Mouse (Mus musculus) midbrain, embryonic 12.5 days (tissue): ENCODE results near the gene Mtx3. TPM values are rescaled to one million over a fixed set of nuclear protein-coding genes. Genes with fewer than 3 reads are reported as not detected.
A peak's percentile ranks its signal among the peaks of the same experiment; 100 is the strongest.
"Not testable (repeated sequence)": the region's sequence is repeated elsewhere in the genome, so short reads cannot be mapped to it uniquely, and the experiment has no call there.

ENCODE experiments used
- ATAC-seq: fragments of 200-750 bp; cut with Nextera tagmentation; 2 replicates; pipeline ENCODE4 v1.8.0; 2017; ENCODE audit warnings: low read depth, moderate TSS enrichment, moderate library complexity; ENCODE audit not compliant: low FRiP score
- H3K27ac ChIP-seq: fragments of 300-500 bp; sonication (generic); replicated peaks from 2 replicates; pipeline ENCODE4 v1.5.1; 2016; ENCODE audit warnings: mild to moderate bottlenecking
- H3K27me3 ChIP-seq: fragments of 300-500 bp; sonication (generic); 2 replicates; pipeline ENCODE4 v1.6.1; 2016; ENCODE audit warnings: mild to moderate bottlenecking
- H3K36me3 ChIP-seq: fragments of 300-500 bp; sonication (generic); 2 replicates; pipeline ENCODE4 v1.6.1; 2016
- H3K4me1 ChIP-seq: fragments of 300-500 bp; sonication (generic); 2 replicates; pipeline ENCODE4 v1.6.1; 2016
- H3K4me2 ChIP-seq: fragments of 300-500 bp; sonication (generic); replicated peaks from 2 replicates; pipeline ENCODE4 v1.6.1; 2016; ENCODE audit warnings: mild to moderate bottlenecking, moderate library complexity
- H3K4me3 ChIP-seq: fragments of 300-500 bp; sonication (generic); 2 replicates; pipeline ENCODE4 v1.5.1; 2016; ENCODE audit warnings: mild to moderate bottlenecking
- H3K9ac ChIP-seq: fragments of 300-500 bp; sonication (generic); replicated peaks from 2 replicates; pipeline ENCODE4 v1.6.1; 2016; ENCODE audit warnings: mild to moderate bottlenecking, moderate library complexity
- H3K9me3 ChIP-seq: fragments of 300-500 bp; sonication (generic); 2 replicates; pipeline ENCODE4 v1.6.1; 2016; ENCODE audit warnings: mild to moderate bottlenecking
- WGBS: fragments of 180-500 bp; shearing (Covaris S2); methylation state at CpG from one replicate; pipeline ENCODE4 v1.1.7; 2016; 5-methylcytosine and 5-hydroxymethylcytosine counted together
- polyA plus RNA-seq: library from polyadenylated mRNA; unstranded; fragments of >200 nt; fragmentation: Nextera tagmentation; extraction: Ambion mirVana; gene quantifications from 2 replicates; pipeline ENCODE4 v1.2.1, GENCODE M21; 2016

Mtx3 gene
- 4.0 and 4.9 TPM in 2 replicates for polyA plus RNA-seq

DNA sequence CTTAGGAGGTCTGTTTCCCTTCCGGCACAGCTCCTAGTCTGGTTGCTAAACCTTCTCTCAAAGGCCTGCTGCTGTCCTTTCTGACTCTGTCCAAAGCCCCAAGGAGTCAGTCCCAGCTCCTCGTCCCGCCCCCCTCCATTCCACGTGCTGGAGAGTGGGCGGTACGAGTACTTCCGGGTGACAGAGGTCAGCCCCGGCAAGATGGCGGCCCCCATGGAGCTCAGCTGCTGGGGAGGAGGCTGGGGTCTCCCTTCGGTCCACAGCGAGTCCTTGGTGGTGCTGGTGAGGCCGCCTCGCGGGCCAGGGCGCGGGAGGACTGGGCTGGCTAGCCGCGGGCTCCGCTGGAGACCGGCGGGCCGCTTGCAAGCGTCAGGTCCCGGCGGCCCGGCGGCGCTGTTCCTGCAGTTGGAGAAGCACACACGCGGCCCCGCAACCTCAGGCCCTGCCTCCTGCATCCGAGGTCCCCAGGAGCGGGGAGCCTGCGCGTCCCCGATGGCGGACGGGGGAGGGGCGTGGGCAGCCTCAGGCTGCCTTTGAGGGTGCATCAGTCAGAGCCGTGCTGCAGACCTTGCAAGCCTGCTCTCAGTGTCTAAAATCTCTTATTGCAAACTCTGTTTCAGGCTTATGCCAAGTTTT is at the start of gene Mtx3:
TSS of gene Mtx3 (plus strand) at position 175 of the 636 bp plus-strand sequence.
- no peaks in the 10 kb centered on the region; the same call in 1 of the 2 replicates for H3K27me3 ChIP-seq
- 2% methylated on average over 39 of the region's 40 CpGs for WGBS
- peaks cover 6% of the 10 kb centered on the region for H3K4me1 ChIP-seq
- peak within 1 kb of the TSS; percentile 79 for H3K9ac ChIP-seq
- peak within 1 kb of the TSS; percentile 81 for H3K27ac ChIP-seq
- ATAC-seq: peak; percentile 99
- H3K36me3 ChIP-seq: peaks cover 24% of the 10 kb centered on the region
- H3K9me3 ChIP-seq: no peaks in the 10 kb centered on the region
- H3K4me3 ChIP-seq: peak within 1 kb of the TSS; percentile 87
- H3K4me2 ChIP-seq: peak within 1 kb of the TSS; percentile 76

DNA sequence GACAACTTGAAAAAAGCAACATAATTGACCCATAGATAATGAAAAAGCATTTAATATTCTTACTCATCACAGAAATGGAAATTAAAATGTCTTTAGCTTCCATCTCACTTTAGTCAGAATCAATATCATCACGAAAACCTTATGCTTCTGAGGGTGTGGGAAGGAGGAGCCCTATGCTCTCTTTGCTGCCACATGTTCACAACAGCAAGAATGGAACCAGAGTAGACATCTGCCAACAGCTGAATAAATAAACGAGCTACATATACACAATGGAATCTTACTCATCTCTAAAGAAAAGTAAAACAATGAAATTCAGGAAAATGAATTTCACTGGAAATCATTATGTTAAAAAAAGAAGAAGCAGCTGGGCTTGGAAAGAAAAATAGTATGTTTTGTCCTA is 45.7 kb upstream of the Mtx3 start:
- H3K9ac ChIP-seq: no peak overlapping the region
- peaks cover 20% of the 10 kb centered on the region for H3K4me1 ChIP-seq
- ATAC-seq: no peak
- no peaks in the 10 kb centered on the region for H3K36me3 ChIP-seq
- peaks cover 34% of the 10 kb centered on the region for H3K27me3 ChIP-seq
- H3K4me2 ChIP-seq: no peak overlapping the region
- WGBS: 74% methylated on average over 2 of the region's 2 CpGs
- H3K4me3 ChIP-seq: no peak overlapping the region
- no peaks in the 10 kb centered on the region for H3K9me3 ChIP-seq
- H3K27ac ChIP-seq: no peak overlapping the region

DNA sequence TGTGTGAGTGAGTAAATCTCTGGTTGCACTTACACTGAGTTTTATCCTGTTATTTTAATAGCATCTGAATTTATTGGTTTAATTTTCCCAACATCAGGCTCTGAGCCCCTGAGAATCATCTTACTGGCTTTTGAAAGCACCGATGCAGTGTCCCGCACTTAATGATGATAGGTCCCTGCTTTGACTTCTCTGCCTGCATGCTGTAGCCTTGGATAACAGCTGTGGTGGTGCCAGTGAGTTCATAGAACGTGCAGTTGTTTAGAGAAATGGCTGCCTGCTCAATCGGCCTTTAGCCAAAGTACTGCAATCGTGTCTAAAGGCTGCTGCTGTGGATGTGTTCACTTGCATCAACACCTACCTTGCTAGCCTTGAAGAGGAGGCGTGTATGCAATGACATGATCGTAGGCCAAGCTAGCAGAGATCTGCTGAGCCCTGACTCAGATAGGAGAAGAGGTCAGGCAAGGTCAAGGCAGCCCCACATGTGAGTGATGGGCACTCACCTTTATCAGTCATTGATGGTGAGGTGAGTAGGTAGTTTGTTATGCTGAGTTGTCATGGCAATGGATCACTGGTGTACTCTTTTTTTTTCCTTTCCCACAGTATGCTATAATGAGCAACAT is 45.1 kb upstream of the Mtx3 start:
- Histone ChIP-seq H3K27ac (no peak overlapping the region), H3K4me1 (peaks cover 18% of the 10 kb centered on the region), H3K36me3 (no peaks in the 10 kb centered on the region), H3K27me3 (peaks cover 29% of the 10 kb centered on the region), H3K4me3 (no peak overlapping the region), H3K9me3 (no peaks in the 10 kb centered on the region), H3K9ac (no peak overlapping the region), H3K4me2 (no peak overlapping the region)
- ATAC-seq: no peak
- 83% methylated on average over 7 of the region's 7 CpGs for WGBS

DNA sequence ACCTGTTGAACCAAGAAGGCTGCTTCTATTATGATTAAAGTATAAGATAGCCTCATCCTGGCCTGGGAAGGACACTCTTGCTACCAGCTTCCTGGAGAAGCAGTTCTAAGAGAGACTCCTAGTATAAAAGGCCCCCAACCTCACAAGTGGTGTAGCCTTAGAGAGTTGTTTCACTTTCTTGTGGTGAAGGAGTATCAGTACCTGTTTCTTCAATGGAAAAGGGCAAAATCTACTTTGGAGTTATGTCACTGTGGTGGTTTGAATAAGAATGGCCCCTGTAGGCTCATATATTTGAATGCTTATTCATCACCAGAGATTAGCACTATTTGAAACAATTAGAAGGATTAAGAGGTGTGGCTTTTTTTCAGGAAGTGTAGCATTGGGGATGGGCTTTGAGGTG is 37.8 kb upstream of the Mtx3 start:
- ATAC-seq: no peak
- H3K27ac ChIP-seq: no peak overlapping the region
- no peaks in the 10 kb centered on the region for H3K36me3 ChIP-seq
- no peak overlapping the region for H3K9ac ChIP-seq
- H3K27me3 ChIP-seq: no peaks in the 10 kb centered on the region
- H3K4me2 ChIP-seq: no peak overlapping the region
- no peak overlapping the region for H3K4me3 ChIP-seq
- peaks cover 2% of the 10 kb centered on the region for H3K4me1 ChIP-seq
- no peaks in the 10 kb centered on the region for H3K9me3 ChIP-seq

DNA sequence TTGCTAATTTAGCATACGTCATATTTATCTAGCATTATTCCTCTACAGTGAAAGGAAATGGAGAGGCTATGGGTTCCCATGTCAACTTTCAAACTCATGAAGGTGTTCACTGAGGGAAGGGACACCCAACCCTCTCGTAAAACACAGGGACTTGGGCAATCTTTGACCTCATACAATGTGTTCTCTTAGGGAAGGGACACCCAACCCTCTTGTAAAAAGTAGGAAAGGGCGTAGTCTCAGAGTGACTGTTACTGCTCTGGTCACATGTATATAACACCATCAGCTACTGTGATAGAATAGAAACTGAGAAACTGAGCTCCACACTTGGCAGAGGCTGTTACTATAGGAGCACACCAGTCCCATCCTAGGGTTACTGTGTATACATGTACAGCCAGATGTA is 36.7 kb upstream of the Mtx3 start:
- H3K27me3 ChIP-seq: no peaks in the 10 kb centered on the region
- no peaks in the 10 kb centered on the region for H3K4me1 ChIP-seq
- no peak overlapping the region for H3K4me2 ChIP-seq
- H3K27ac ChIP-seq: no peak overlapping the region
- ATAC-seq: no peak
- no peak overlapping the region for H3K9ac ChIP-seq
- H3K4me3 ChIP-seq: no peak overlapping the region
- WGBS: 96% methylated on average over 3 of the region's 3 CpGs
- H3K36me3 ChIP-seq: no peaks in the 10 kb centered on the region
- H3K9me3 ChIP-seq: no peaks in the 10 kb centered on the region

DNA sequence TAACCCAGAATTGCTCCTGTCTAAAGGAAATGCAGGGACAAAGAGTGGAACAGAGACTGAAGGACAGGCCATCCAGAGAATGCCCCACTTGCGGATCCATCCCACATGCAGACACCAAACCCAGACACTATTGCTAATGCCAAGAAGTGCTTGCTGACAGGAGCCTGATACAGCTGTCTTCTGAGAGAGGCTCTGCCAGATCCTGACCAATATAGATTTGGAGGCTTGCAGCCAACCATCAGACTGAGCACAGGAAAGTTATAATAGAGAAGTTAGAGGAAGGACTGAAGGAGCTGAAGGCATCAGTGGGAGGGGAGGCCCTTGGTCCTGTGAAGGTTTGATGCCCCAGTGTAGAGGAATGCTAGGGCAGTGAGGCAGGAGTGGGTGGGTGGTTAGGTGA is 34.0 kb upstream of the Mtx3 start:
- H3K9ac ChIP-seq, H3K4me1 ChIP-seq, ATAC-seq, H3K36me3 ChIP-seq, H3K4me2 ChIP-seq, H3K9me3 ChIP-seq, H3K4me3 ChIP-seq, H3K27ac ChIP-seq, H3K27me3 ChIP-seq: not testable (repeated sequence)
- 91% methylated on average over 1 of the region's 1 CpGs for WGBS

DNA sequence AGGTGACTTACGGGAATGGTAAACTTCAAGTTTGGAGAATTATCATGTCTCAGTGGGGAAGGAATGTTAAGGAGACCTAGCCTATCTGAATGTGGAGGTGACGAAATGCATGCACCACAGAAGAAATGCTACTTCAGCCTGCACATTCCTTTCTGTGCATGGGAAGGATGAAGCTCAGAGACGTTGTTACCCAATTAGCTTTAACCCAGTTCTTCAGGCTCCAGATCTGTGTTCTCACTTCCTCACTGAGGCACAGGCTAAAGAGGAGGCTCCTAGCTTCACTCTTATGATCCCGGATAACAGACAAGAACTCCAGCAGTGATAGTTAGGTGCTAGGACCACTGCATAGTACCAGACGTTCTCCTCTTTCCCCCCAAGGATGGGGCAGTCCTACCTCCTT is 28.2 kb upstream of the Mtx3 start:
- H3K27ac ChIP-seq: no peak overlapping the region
- H3K4me3 ChIP-seq: no peak overlapping the region
- no peak for ATAC-seq
- no peaks in the 10 kb centered on the region for H3K4me1 ChIP-seq
- no peak overlapping the region for H3K9ac ChIP-seq
- no peaks in the 10 kb centered on the region for H3K36me3 ChIP-seq
- no peaks in the 10 kb centered on the region for H3K27me3 ChIP-seq
- 89% methylated on average over 5 of the region's 5 CpGs for WGBS
- no peak overlapping the region for H3K4me2 ChIP-seq
- H3K9me3 ChIP-seq: no peaks in the 10 kb centered on the region

DNA sequence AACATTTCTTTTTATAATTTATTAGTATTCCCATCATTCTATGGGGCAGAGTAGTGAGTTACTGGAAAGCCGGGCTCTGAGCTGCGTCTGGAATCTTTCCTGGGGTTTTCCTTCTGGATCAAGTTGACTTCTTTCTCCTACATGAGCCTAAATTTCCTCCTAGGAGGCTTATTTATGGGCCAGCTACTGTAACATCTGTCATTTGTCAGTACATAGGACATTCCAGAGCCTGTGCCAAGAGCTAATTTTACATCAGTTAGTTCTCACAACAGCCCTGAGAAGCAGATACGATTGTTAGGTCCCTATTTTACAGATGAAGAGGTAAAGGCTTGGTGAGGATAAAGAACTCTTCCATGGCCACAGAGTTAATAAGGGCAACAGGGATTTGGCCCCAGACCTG is 27.2 kb upstream of the Mtx3 start:
- 90% methylated on average over 3 of the region's 3 CpGs for WGBS

DNA sequence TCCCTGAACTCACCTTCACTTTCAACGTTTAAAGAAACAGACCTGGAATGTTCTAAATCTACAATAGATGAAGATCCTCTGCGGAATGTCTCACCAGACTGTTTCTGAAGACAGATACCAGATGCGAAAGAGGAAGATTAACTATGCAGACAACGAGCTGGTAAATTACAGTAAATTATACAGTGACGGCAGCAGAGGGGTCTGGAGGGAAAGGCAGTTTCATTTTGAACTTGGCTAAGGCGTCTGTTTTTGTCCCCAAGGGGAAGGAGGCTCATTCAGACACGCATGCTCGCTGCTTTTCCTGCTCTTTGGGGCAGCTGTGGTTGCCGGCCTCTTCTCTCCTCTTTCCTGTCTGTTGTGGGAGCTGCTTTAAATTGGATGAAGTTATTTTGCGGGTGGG is 15.7 kb upstream of the Mtx3 start:
- Histone ChIP-seq H3K4me1 (no peaks in the 10 kb centered on the region), H3K27me3 (no peaks in the 10 kb centered on the region), H3K36me3 (no peaks in the 10 kb centered on the region), H3K9ac (no peak overlapping the region), H3K9me3 (no peaks in the 10 kb centered on the region), H3K4me2 (no peak overlapping the region), H3K27ac (no peak overlapping the region), H3K4me3 (no peak overlapping the region)
- ATAC-seq: no peak
- 71% methylated on average over 10 of the region's 10 CpGs for WGBS

More for the DNA sequence above, 27.2 kb upstream of the Mtx3 start:
- Histone ChIP-seq H3K4me2 (no peak overlapping the region), H3K9me3 (no peaks in the 10 kb centered on the region), H3K4me1 (no peaks in the 10 kb centered on the region), H3K9ac (no peak overlapping the region), H3K36me3 (no peaks in the 10 kb centered on the region), H3K27me3 (no peaks in the 10 kb centered on the region), H3K4me3 (no peak overlapping the region), H3K27ac (no peak overlapping the region)
- ATAC-seq: no peak

DNA sequence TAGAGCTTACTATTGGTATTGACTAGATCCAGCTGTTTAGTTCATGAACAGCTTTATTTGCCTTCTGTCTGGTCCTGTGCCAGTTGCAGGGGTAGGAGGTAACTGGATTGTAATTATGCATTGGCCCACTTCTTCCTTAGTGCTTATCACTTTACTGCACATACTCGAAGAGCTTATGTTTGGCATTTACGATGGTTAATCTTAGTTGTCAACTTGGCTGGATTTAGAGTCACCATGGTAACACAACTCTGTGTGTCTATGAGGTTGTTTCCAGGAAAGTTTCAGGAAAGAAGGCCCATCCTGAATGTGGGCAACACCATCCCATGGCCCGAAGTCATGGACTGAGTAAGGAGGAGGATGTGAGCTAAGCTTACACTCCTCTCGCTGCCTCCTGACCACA is 11.4 kb upstream of the Mtx3 start:
- no peak for ATAC-seq
- 93% methylated on average over 4 of the region's 4 CpGs for WGBS
- no peaks in the 10 kb centered on the region for H3K9me3 ChIP-seq

DNA sequence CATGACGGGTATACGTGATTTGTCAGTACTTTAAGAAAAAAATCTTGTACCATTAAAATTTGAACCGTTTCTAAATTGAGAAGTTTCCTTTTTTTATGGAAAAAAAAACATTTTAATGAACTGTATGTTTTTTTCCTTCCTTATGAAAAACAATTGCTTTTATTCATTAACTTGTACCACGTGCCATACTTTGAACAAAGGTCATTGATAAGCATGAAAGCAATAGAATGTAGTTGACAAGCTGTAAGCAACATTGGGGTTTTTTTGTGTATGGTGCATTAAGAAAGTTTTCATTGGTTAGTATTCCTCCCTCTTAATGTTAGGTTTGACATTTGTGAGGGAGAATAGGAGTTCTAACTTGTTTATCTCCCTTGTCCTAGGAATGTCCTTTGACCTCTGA is 1.9 kb downstream of the Mtx3 start:
- Histone ChIP-seq H3K9me3 (no peaks in the 10 kb centered on the region), H3K27ac (no peak overlapping the region), H3K36me3 (peaks cover 38% of the 10 kb centered on the region), H3K27me3 (no peaks in the 10 kb centered on the region; the same call in 1 of the 2 replicates), H3K9ac (no peak overlapping the region), H3K4me1 (peaks cover 6% of the 10 kb centered on the region), H3K4me3 (no peak overlapping the region), H3K4me2 (no peak overlapping the region)
- 90% methylated on average over 4 of the region's 4 CpGs for WGBS
- no peak for ATAC-seq

More for the DNA sequence above, 11.4 kb upstream of the Mtx3 start:
- H3K4me2 ChIP-seq: no peak overlapping the region
- H3K4me1 ChIP-seq: no peaks in the 10 kb centered on the region
- no peak overlapping the region for H3K27ac ChIP-seq
- H3K36me3 ChIP-seq: no peaks in the 10 kb centered on the region
- no peak overlapping the region for H3K4me3 ChIP-seq
- no peaks in the 10 kb centered on the region for H3K27me3 ChIP-seq
- no peak overlapping the region for H3K9ac ChIP-seq

DNA sequence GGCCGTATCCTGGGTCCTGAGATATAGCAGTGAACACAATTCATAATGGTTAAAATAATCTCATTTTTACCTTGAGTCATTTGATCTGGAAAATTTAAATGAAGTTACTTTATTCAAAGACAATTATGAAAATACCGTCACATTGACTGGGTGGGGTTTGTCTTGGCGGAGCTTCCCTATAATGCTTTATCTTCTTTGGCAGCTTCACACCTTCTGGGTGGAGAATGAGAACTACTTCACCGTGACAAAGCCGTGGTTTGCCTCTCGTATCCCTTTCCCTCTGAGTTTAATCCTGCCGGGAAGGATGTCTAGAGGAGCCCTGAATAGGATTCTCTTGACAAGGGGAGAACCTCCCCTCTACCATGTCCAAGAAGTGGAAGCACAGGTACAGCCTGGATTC is 2.8 kb downstream of the Mtx3 start:
- H3K36me3 ChIP-seq: peaks cover 41% of the 10 kb centered on the region
- no peak overlapping the region for H3K27ac ChIP-seq
- no peaks in the 10 kb centered on the region for H3K27me3 ChIP-seq
- H3K4me3 ChIP-seq: no peak overlapping the region
- ATAC-seq: no peak
- no peak overlapping the region for H3K9ac ChIP-seq
- no peaks in the 10 kb centered on the region for H3K9me3 ChIP-seq
- WGBS: 86% methylated on average over 7 of the region's 7 CpGs
- no peak overlapping the region for H3K4me2 ChIP-seq
- H3K4me1 ChIP-seq: peaks cover 6% of the 10 kb centered on the region

DNA sequence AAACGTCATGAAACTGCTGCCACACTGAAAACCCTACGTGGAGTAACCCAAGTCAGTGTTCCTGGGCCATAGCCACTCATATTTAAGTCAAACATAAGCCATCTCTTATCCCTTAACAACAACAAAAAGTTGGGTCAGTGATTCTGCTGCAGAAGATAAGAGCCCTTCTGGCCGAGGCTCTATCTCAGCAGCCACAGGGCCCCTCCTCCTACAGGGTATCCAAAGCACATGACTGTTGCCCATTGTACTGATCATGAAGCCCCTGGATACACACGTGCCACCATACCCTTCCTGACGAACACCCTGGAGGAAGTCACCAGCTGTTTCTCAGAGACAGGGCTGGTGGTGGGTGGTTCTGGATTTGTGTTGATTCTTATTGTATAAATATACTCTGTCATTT is 3.4 kb downstream of the Mtx3 start:
- H3K4me2 ChIP-seq: no peak overlapping the region
- peaks cover 6% of the 10 kb centered on the region for H3K4me1 ChIP-seq
- peaks cover 48% of the 10 kb centered on the region for H3K36me3 ChIP-seq
- H3K27ac ChIP-seq: no peak overlapping the region
- no peak overlapping the region for H3K4me3 ChIP-seq
- H3K27me3 ChIP-seq: no peaks in the 10 kb centered on the region
- no peak for ATAC-seq
- no peak overlapping the region for H3K9ac ChIP-seq
- 89% methylated on average over 5 of the region's 5 CpGs for WGBS
- no peaks in the 10 kb centered on the region for H3K9me3 ChIP-seq
